Mouse (Mus musculus): Measurements from ENCODE around the gene Ntm. TPM values are rescaled to one million over a fixed set of nuclear protein-coding genes. Genes with fewer than 3 reads are reported as not detected.

Gene Ntm
- polyA plus RNA-seq, 1 experiment from 2014 or later, result 39.7 TPM

DNA sequence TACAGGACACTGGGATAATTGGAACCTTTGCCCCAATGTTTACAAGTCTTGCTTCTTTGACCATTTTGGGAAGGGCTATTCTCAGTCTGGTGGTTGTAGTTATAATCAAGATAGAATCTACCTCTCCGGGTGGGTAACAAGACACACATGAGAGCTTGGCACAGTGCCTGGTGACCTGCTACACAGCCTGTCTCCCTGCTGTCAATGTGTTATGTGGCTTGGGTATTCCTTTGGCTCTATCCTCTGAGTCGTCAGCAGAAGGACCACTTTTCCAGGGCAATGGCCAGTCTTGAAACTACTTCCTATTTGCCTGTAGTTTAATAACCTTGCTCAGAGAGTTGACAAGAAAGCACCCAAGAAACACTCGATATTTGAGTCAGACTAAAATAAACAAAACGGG, 575.8 kb downstream of the Ntm start:
- no peaks in the 10 kb centered on the region for H3K27me3 ChIP-seq (ENCODE audit: control insufficient read depth, insufficient read depth, low read length)
- WGBS (ENCODE audit: insufficient replicate concordance), result 69% methylated on average over 4 of the region's 4 CpGs
- peaks cover 23% of the 10 kb centered on the region for H3K4me1 ChIP-seq (ENCODE audit: control insufficient read depth, insufficient read depth, low read length)
- H3K27ac ChIP-seq (ENCODE audit: low read depth, low read length), result no peak overlapping the region
- no peak overlapping the region for H3K9ac ChIP-seq (ENCODE audit: low read depth, low read length)
- H3K4me3 ChIP-seq (ENCODE audit: low read depth, low read length), result no peak overlapping the region
- H3K36me3 ChIP-seq (ENCODE audit: control insufficient read depth, insufficient read depth, low read length), result no peaks in the 10 kb centered on the region
- ATAC-seq (replicated peaks; ENCODE audit: insufficient number of reproducible peaks, low FRiP score, low TSS enrichment), result no peak
- no peaks in the 10 kb centered on the region for H3K9me3 ChIP-seq (replicated peaks; ENCODE audit: control insufficient read depth, low read length)
- no peak overlapping the region for H3K4me2 ChIP-seq

DNA sequence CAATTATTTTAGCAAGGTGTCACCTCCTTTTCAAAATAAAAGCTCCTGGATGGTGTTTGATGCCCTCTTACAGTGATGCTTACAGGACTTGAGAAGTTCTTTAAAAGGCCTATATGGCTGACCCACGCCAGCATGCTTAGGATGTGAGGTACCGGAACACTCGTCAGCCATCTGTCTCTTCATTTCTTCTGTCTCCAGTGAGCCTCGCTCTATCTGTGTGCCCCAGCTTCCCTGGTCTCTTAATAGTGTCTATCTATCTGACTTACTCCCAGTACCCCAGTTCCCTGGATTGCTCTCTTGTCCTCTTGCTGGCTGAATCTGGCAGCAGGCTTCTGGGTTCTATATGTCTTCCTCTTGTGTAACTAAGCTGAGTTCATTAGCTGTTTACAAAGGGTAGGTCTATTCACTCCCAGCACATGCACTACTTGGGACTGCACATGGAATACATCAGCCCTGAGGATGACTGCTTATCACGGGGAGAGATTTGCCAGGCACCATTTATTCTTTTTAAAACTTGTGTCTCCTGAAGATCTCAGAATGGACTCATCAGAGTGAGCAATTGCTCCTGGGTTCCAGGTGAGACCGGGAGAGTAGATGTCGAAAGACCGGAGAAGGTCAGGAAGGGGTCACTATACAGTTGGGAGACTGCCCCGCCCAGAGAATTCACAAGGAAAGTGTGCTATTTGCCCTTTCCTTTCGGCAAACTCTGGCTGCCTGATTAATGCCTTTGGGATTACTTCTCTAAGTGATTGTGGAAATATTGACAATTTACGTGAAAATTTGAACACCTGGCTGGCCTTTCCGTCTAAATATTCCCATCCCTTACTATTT, 585.6 kb downstream of the Ntm start:
- no peak for ATAC-seq (replicated peaks; ENCODE audit: insufficient number of reproducible peaks, low FRiP score, low TSS enrichment)
- Histone ChIP-seq H3K9ac (ENCODE audit: low read depth, low read length) (no peak overlapping the region), H3K36me3 (ENCODE audit: control insufficient read depth, insufficient read depth, low read length) (no peaks in the 10 kb centered on the region), H3K9me3 (replicated peaks; ENCODE audit: control insufficient read depth, low read length) (no peaks in the 10 kb centered on the region), H3K27me3 (ENCODE audit: control insufficient read depth, insufficient read depth, low read length) (no peaks in the 10 kb centered on the region), H3K4me1 (ENCODE audit: control insufficient read depth, insufficient read depth, low read length) (no peaks in the 10 kb centered on the region), H3K27ac (ENCODE audit: low read depth, low read length) (no peak overlapping the region), H3K4me2 (no peak overlapping the region), H3K4me3 (ENCODE audit: low read depth, low read length) (no peak overlapping the region)
- 72% methylated on average over 12 of the region's 12 CpGs for WGBS (ENCODE audit: insufficient replicate concordance)

- Histone ChIP-seq H3K4me3 (ENCODE audit: low read depth, low read length) (no peak overlapping the region), H3K36me3 (ENCODE audit: control insufficient read depth, insufficient read depth, low read length) (no peaks in the 10 kb centered on the region), H3K9ac (ENCODE audit: low read depth, low read length) (no peak overlapping the region), H3K27ac (ENCODE audit: low read depth, low read length) (no peak overlapping the region), H3K4me1 (ENCODE audit: control insufficient read depth, insufficient read depth, low read length) (peaks cover 3% of the 10 kb centered on the region; the same call in 1 of the 2 replicates), H3K9me3 (replicated peaks; ENCODE audit: control insufficient read depth, low read length) (no peaks in the 10 kb centered on the region), H3K27me3 (ENCODE audit: control insufficient read depth, insufficient read depth, low read length) (no peaks in the 10 kb centered on the region), H3K4me2 (no peak overlapping the region)
- 80% methylated on average over 3 of the region's 3 CpGs for WGBS (ENCODE audit: insufficient replicate concordance)
- no peak for ATAC-seq (replicated peaks; ENCODE audit: insufficient number of reproducible peaks, low FRiP score, low TSS enrichment)
These were observed 591.6 kb downstream of the Ntm start for GRCm38 (mm10) chr9:29371341-29371740.

DNA sequence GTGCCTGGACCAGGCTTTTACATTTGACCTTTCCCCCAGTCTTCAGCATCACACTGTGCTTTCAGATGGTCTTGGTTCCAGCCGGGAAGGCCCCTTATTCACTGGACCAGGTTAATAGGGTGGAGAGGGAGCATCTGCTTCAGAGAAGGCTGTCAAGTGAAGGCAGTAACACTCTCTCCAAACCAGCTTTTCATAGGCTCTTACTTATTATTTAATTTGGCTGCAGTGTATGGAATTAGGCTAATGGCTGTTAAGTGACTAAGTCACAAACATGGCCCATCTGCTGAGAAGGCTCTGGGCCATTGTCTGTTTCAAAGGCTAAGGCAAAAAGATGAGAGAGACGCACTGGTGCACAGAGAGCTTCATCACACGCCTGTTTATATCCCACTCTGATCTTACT, 593.3 kb downstream of the Ntm start:
- no peaks in the 10 kb centered on the region for H3K36me3 ChIP-seq (ENCODE audit: control insufficient read depth, insufficient read depth, low read length)
- no peak for ATAC-seq (replicated peaks; ENCODE audit: insufficient number of reproducible peaks, low FRiP score, low TSS enrichment)
- no peaks in the 10 kb centered on the region for H3K27me3 ChIP-seq (ENCODE audit: control insufficient read depth, insufficient read depth, low read length)
- H3K4me1 ChIP-seq (ENCODE audit: control insufficient read depth, insufficient read depth, low read length), result peaks cover 3% of the 10 kb centered on the region; the same call in 1 of the 2 replicates
- WGBS (ENCODE audit: insufficient replicate concordance), result 84% methylated on average over 3 of the region's 3 CpGs
- no peak overlapping the region for H3K4me3 ChIP-seq (ENCODE audit: low read depth, low read length)
- no peaks in the 10 kb centered on the region for H3K9me3 ChIP-seq (replicated peaks; ENCODE audit: control insufficient read depth, low read length)
- H3K27ac ChIP-seq (ENCODE audit: low read depth, low read length), result no peak overlapping the region
- H3K4me2 ChIP-seq, result no peak overlapping the region
- H3K9ac ChIP-seq (ENCODE audit: low read depth, low read length), result no peak overlapping the region

DNA sequence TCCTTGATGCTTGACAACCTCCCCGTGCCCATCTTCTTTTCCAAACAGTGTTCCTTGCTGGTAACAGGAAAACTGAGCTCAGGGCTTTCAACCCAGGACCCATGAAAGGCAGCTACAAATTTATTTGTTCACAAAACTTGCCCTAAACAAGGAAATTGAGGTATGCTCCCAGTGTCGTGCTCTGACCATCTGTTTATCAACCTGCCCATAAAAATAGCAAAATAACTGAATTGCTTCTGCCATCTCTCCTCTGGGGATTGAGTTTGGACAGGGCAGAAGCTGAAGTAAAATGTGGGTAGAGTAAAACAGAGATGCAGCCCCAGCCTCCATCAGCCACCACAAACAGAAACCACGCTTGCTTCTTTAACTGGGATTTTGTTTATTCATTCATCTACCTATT, 594.6 kb downstream of the Ntm start:
- Histone ChIP-seq H3K9me3 (replicated peaks; ENCODE audit: control insufficient read depth, low read length) (no peaks in the 10 kb centered on the region), H3K4me3 (ENCODE audit: low read depth, low read length) (no peak overlapping the region), H3K27me3 (ENCODE audit: control insufficient read depth, insufficient read depth, low read length) (no peaks in the 10 kb centered on the region), H3K4me2 (no peak overlapping the region), H3K9ac (ENCODE audit: low read depth, low read length) (no peak overlapping the region), H3K27ac (ENCODE audit: low read depth, low read length) (no peak overlapping the region), H3K4me1 (ENCODE audit: control insufficient read depth, insufficient read depth, low read length) (peaks cover 7% of the 10 kb centered on the region; the same call in 1 of the 2 replicates), H3K36me3 (ENCODE audit: control insufficient read depth, insufficient read depth, low read length) (no peaks in the 10 kb centered on the region)
- WGBS (ENCODE audit: insufficient replicate concordance), result 71% methylated on average over 3 of the region's 3 CpGs
- no peak for ATAC-seq (replicated peaks; ENCODE audit: insufficient number of reproducible peaks, low FRiP score, low TSS enrichment)

DNA sequence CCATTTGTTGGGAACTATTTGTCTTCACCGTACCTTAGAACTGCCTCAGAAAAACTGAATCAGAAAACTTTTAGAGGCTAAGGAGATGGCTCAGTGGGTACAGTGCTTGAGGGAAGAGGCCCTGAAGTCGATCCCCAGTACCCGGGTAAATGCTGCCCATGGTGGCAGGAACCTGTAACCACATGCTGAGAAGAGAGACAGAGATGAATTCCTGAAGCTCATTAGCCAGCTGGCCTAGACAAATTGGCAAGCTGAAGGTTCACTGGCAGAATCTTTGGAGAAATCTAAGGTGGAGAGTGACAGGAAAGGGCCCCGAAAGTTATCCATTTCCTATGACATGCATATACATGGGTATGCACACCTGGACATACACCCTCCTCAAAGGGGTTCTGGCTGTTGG, 605.1 kb downstream of the Ntm start:
- no peaks in the 10 kb centered on the region for H3K4me1 ChIP-seq (ENCODE audit: control insufficient read depth, insufficient read depth, low read length)
- H3K9me3 ChIP-seq (replicated peaks; ENCODE audit: control insufficient read depth, low read length), result no peaks in the 10 kb centered on the region
- no peak overlapping the region for H3K9ac ChIP-seq (ENCODE audit: low read depth, low read length)
- H3K36me3 ChIP-seq (ENCODE audit: control insufficient read depth, insufficient read depth, low read length), result no peaks in the 10 kb centered on the region
- no peak for ATAC-seq (replicated peaks; ENCODE audit: insufficient number of reproducible peaks, low FRiP score, low TSS enrichment)
- H3K27me3 ChIP-seq (ENCODE audit: control insufficient read depth, insufficient read depth, low read length), result no peaks in the 10 kb centered on the region
- H3K4me3 ChIP-seq (ENCODE audit: low read depth, low read length), result no peak overlapping the region
- no peak overlapping the region for H3K27ac ChIP-seq (ENCODE audit: low read depth, low read length)
- 75% methylated on average over 4 of the region's 4 CpGs for WGBS (ENCODE audit: insufficient replicate concordance)
- H3K4me2 ChIP-seq, result no peak overlapping the region

DNA sequence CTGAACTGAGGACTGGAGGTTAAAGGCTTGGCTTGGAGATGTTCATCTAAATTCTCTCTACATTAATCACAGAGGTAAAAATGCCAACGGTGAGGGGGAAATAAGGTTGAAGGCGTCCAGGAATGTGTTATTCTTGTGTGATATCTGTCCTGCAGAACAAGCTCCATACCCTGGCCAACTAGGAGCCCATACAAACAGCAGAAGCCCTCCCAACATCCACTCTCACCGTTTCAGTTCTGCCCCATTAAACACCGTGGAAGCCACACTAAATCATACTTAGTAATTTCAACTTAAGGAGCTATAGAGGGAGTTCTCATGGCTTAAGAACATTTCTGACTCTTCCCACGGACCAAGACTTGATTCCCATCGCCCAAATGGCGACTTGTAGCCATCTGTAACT, 620.6 kb downstream of the Ntm start:
- Histone ChIP-seq H3K36me3 (ENCODE audit: control insufficient read depth, insufficient read depth, low read length) (no peaks in the 10 kb centered on the region), H3K4me2 (no peak overlapping the region), H3K4me3 (ENCODE audit: low read depth, low read length) (no peak overlapping the region), H3K9ac (ENCODE audit: low read depth, low read length) (no peak overlapping the region), H3K9me3 (replicated peaks; ENCODE audit: control insufficient read depth, low read length) (no peaks in the 10 kb centered on the region), H3K27ac (ENCODE audit: low read depth, low read length) (no peak overlapping the region), H3K27me3 (ENCODE audit: control insufficient read depth, insufficient read depth, low read length) (no peaks in the 10 kb centered on the region), H3K4me1 (ENCODE audit: control insufficient read depth, insufficient read depth, low read length) (no peaks in the 10 kb centered on the region)
- ATAC-seq (replicated peaks; ENCODE audit: insufficient number of reproducible peaks, low FRiP score, low TSS enrichment), result no peak
- WGBS (ENCODE audit: insufficient replicate concordance), result 75% methylated on average over 7 of the region's 7 CpGs

DNA sequence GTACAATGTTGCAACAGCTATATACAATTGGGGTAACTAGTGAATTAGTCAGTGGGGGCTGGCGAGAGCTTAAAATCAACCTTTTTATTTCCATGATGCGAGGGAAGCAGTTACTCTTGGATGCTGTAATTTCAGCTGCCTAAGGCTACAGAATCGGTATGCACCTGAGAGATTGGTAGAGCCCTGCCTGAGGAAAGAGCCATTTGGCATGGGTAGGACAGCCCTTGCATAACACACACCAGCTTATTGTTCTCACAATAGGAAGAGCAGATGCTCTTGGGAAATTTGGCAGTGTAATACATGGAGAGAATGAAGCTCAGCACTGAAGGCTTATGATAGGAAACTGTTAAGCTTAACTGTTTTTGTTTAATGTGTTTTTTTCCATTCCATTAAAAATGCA, 621.6 kb downstream of the Ntm start:
- no peak for ATAC-seq (replicated peaks; ENCODE audit: insufficient number of reproducible peaks, low FRiP score, low TSS enrichment)
- Histone ChIP-seq H3K4me1 (ENCODE audit: control insufficient read depth, insufficient read depth, low read length) (no peaks in the 10 kb centered on the region), H3K9me3 (replicated peaks; ENCODE audit: control insufficient read depth, low read length) (no peaks in the 10 kb centered on the region), H3K9ac (ENCODE audit: low read depth, low read length) (no peak overlapping the region), H3K36me3 (ENCODE audit: control insufficient read depth, insufficient read depth, low read length) (no peaks in the 10 kb centered on the region), H3K27ac (ENCODE audit: low read depth, low read length) (no peak overlapping the region), H3K4me3 (ENCODE audit: low read depth, low read length) (no peak overlapping the region), H3K27me3 (ENCODE audit: control insufficient read depth, insufficient read depth, low read length) (no peaks in the 10 kb centered on the region), H3K4me2 (no peak overlapping the region)
- WGBS (ENCODE audit: insufficient replicate concordance), result 83% methylated on average over 3 of the region's 3 CpGs

GRCm38 (mm10) chr9:29335671-29336070, 627.3 kb downstream of the Ntm start:
- no peaks in the 10 kb centered on the region for H3K36me3 ChIP-seq (ENCODE audit: control insufficient read depth, insufficient read depth, low read length)
- H3K4me3 ChIP-seq (ENCODE audit: low read depth, low read length), result no peak overlapping the region
- no peaks in the 10 kb centered on the region for H3K9me3 ChIP-seq (replicated peaks; ENCODE audit: control insufficient read depth, low read length)
- H3K27ac ChIP-seq (ENCODE audit: low read depth, low read length), result no peak overlapping the region
- no peak overlapping the region for H3K9ac ChIP-seq (ENCODE audit: low read depth, low read length)
- ATAC-seq (replicated peaks; ENCODE audit: insufficient number of reproducible peaks, low FRiP score, low TSS enrichment), result no peak
- H3K27me3 ChIP-seq (ENCODE audit: control insufficient read depth, insufficient read depth, low read length), result no peaks in the 10 kb centered on the region
- no peak overlapping the region for H3K4me2 ChIP-seq
- 76% methylated on average over 2 of the region's 2 CpGs for WGBS (ENCODE audit: insufficient replicate concordance)
- no peaks in the 10 kb centered on the region for H3K4me1 ChIP-seq (ENCODE audit: control insufficient read depth, insufficient read depth, low read length)
